In genomic region chr2:60018875-60019501, GRCm38 (mm10) we compare ENCODE assay signal across 11 mouse cellular contexts.
DNase-seq lines count a peak whose midpoint lies in the region; ATAC-seq lines count a peak whose summit lies in the region.
"Had no signal": no experiment of that assay in that cellular context is flagged by ENCODE, and none has a peak within 500 bp of the region (broad histone marks: within the 10 kb centered on the region; RNA-seq: fewer than 3 reads in every experiment).

No protein-coding gene starts in this region.

- H3K4me1 ChIP-seq in liver, embryonic 13.5 days (replicated peaks): no peaks in the 10 kb centered on the region
- H3K4me1 ChIP-seq in intestine, embryonic 15.5 days (replicated peaks): no peaks in the 10 kb centered on the region
- H3K4me1 ChIP-seq: heart, embryonic 13.5 days; lung, embryonic 15.5 days had no signal

- ATAC-seq in liver, embryonic 13.5 days (ENCODE audit: low read depth): no peak
- no peak for ATAC-seq in intestine, embryonic 15.5 days

- H3K4me2 ChIP-seq in liver, embryonic 13.5 days: no peak overlapping the region
- no peak overlapping the region for H3K4me2 ChIP-seq in intestine, embryonic 15.5 days (replicated peaks)
- H3K4me2 ChIP-seq: heart, embryonic 13.5 days; lung, embryonic 15.5 days had no signal

- no peaks in the 10 kb centered on the region for H3K9me3 ChIP-seq in liver, embryonic 13.5 days (replicated peaks)
- no peaks in the 10 kb centered on the region for H3K9me3 ChIP-seq in intestine, embryonic 15.5 days
- H3K9me3 ChIP-seq: heart, embryonic 13.5 days; lung, embryonic 15.5 days had no signal

- WGBS in liver, embryonic 13.5 days (ENCODE audit: insufficient replicate concordance): 26% methylated on average over 10 of the region's 10 CpGs
- 80% methylated on average over 10 of the region's 10 CpGs for WGBS in intestine, embryonic 15.5 days

- no peak overlapping the region for H3K9ac ChIP-seq in liver, embryonic 13.5 days
- H3K9ac ChIP-seq in intestine, embryonic 15.5 days: no peak overlapping the region
- H3K9ac ChIP-seq: heart, embryonic 13.5 days; lung, embryonic 15.5 days had no signal

- H3K36me3 ChIP-seq in liver, embryonic 13.5 days: no peaks in the 10 kb centered on the region
- H3K36me3 ChIP-seq in intestine, embryonic 15.5 days: no peaks in the 10 kb centered on the region
- H3K36me3 ChIP-seq: heart, embryonic 13.5 days; lung, embryonic 15.5 days had no signal

- no peak overlapping the region for H3K4me3 ChIP-seq in liver, embryonic 13.5 days (replicated peaks)
- no peak overlapping the region for H3K4me3 ChIP-seq in intestine, embryonic 15.5 days (replicated peaks)
- H3K4me3 ChIP-seq: heart, embryonic 13.5 days; lung, embryonic 15.5 days had no signal

- H3K27ac ChIP-seq in liver, embryonic 13.5 days: peak overlapping the region; percentile 7; the same call in 1 of the 2 replicates
- no peak overlapping the region for H3K27ac ChIP-seq in intestine, embryonic 15.5 days
- H3K27ac ChIP-seq: heart, embryonic 13.5 days; lung, embryonic 15.5 days had no signal

- H3K27me3 ChIP-seq in liver, embryonic 13.5 days: no peaks in the 10 kb centered on the region
- no peaks in the 10 kb centered on the region for H3K27me3 ChIP-seq in intestine, embryonic 15.5 days (replicated peaks)
- H3K27me3 ChIP-seq: heart, embryonic 13.5 days; lung, embryonic 15.5 days had no signal

- DNase-seq in A20 (ENCODE audit: low read depth, low spot score) (peak; percentile 85), adipocyte (ENCODE audit: low spot score) (no peak)
- DNase-seq in CD8-positive naive resting alpha-beta T cell, adult 2 months (ENCODE audit: low read depth in 2 of 2, low spot score in 2 of 2): peak; percentile 51 to 63
- no peak for DNase-seq in liver, embryonic 13.5 days
- peak; percentile 28 for DNase-seq in spleen, adult 12 weeks (ENCODE audit: low spot score)
- DNase-seq in adrenal gland, adult 18-20 months (ENCODE audit: low spot score in 2 of 2): no peak
- DNase-seq: cerebellum, postnatal 25 days; kidney, postnatal 14 days had no signal

Comparison
In these comparisons a context has a peak if more than half of its experiments do, and no peak if none do; other contexts are left out.
1. DNase-seq: peak in A20 (single experiment), CD8-positive naive resting alpha-beta T cell, adult 2 months (2 of 2) and spleen, adult 12 weeks (single experiment); none in liver, embryonic 13.5 days (single experiment), adrenal gland, adult 18-20 months (0 of 2) and adipocyte (single experiment).